Mouse (Mus musculus): Measurements from ENCODE around the gene Eif4g3.

- no peak for TF ChIP-seq CTCF (IDR thresholded peaks at IDR 0.05; ENCODE audit: insufficient read depth, low read depth, low read length)
- no peak for TF ChIP-seq POLR2A (IDR thresholded peaks at IDR 0.05; ENCODE audit: insufficient read depth, low read depth, low read length)
Measured at GRCm38 (mm10) chr4:138138219-138138618, 145.4 kb downstream of the Eif4g3 start.
